ENCODE assay signal across 8 mouse cellular contexts in the genomic region with DNA sequence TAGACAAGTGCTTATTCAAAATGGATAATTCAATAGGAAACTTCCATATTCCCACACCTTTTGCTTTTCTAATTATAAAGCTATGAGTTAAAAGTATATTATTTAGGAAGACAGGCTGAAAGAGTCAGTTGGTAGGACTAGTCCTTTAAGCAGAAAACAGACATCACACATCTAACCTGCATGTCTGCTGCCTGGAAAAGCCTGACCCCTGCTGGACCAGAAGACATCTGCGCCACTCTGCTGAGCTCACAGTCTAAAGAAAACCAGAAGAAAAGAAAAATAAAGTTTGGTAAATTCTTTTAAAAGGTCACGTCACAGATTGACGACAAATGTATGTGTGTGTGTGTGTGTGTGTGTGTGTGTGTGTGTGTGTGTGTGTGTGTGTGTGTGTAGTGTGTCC. TPM values are rescaled to one million over a fixed set of nuclear protein-coding genes. Genes with fewer than 3 reads are reported as not detected.
A peak's percentile ranks its signal among the peaks of the same experiment; 100 is the strongest.
DNase-seq lines count a peak whose midpoint lies in the region; TF ChIP-seq lines count a peak whose summit lies in the region.

No protein-coding gene starts in this region.

- H3K4me3 ChIP-seq in gastrocnemius, adult 2 months: no peak overlapping the region
- H3K4me3 ChIP-seq in layer of hippocampus, adult 2 months: no peak overlapping the region

- no peak overlapping the region for H3K27ac ChIP-seq in gastrocnemius, adult 2 months
- H3K27ac ChIP-seq in layer of hippocampus, adult 2 months: no peak overlapping the region

- peak; percentile 50 for TF ChIP-seq CTCF in gastrocnemius, adult 2 months (IDR thresholded peaks at IDR 0.05)
- peak; percentile 80 for TF ChIP-seq CTCF in layer of hippocampus, adult 2 months (conservative IDR thresholded peaks at IDR 0.05)

- intact Hi-C loops in gastrocnemius, adult 2 months (cut with DNase I): no loop called here

- DNase-seq in gastrocnemius, adult 2 months: peak; percentile 13
- no peak for DNase-seq in gastrocnemius, postnatal 25 days
- peak; percentile 7 for DNase-seq in urinary bladder, postnatal 14 days (ENCODE audit: low spot score)
- DNase-seq in urinary bladder, adult 2 months (ENCODE audit: low spot score): no peak
- DNase-seq in embryo, embryonic 11.5 days (ENCODE audit: low read depth, low spot score): peak; percentile 29
- peak; percentile 13 to 52 for DNase-seq in layer of hippocampus, adult 2 months (ENCODE audit: low spot score in 2 of 2)
- DNase-seq in lung, postnatal 25 days (ENCODE audit: low spot score): peak; percentile 11
- DNase-seq in yolk sac, embryonic 10.5 days (ENCODE audit: low spot score): no peak

RNA-seq across cellular contexts. Expression of gene Mmrn1, which starts 25.6 kb away (rescaled TPM):
- total RNA-seq in gastrocnemius, adult 2 months (2021): 1 to 10 TPM in 1 of 2 experiments, under 1 TPM in 1; 0.92 to 2.0 TPM
- total RNA-seq in gastrocnemius, postnatal 25 days (2021): 1 to 10 TPM; 1.4 to 2.6 TPM
- polyA plus RNA-seq in urinary bladder, adult 2 months (2012; rRNA removed): 9.6 and 9.9 TPM in 2 replicates
- total RNA-seq in layer of hippocampus, adult 2 months (2021): not detected

Comparison
In these comparisons a context has a peak if more than half of its experiments do, and no peak if none do; other contexts are left out.
1. DNase-seq: peak in gastrocnemius, adult 2 months (single experiment), urinary bladder, postnatal 14 days (single experiment), embryo, embryonic 11.5 days (single experiment), layer of hippocampus, adult 2 months (2 of 2) and lung, postnatal 25 days (single experiment); none in gastrocnemius, postnatal 25 days (single experiment), urinary bladder, adult 2 months (single experiment) and yolk sac, embryonic 10.5 days (single experiment).